In genomic region chr9:101416321-101416720, GRCm38 (mm10) we compare ENCODE assay signal across 31 mouse cellular contexts.
"Had no signal": no experiment of that assay in that cellular context is flagged by ENCODE, and none has a peak within 500 bp of the region (broad histone marks: within the 10 kb centered on the region; RNA-seq: fewer than 3 reads in every experiment).

No protein-coding gene starts in this region.

- H3K9me3 ChIP-seq: limb, embryonic 10.5 days; limb, embryonic 12.5 days; limb, embryonic 13.5 days; limb, embryonic 15.5 days; liver, embryonic 12.5 days; liver, embryonic 13.5 days; liver, embryonic 15.5 days; lung, embryonic 15.5 days; midbrain, embryonic 10.5 days; midbrain, embryonic 12.5 days; midbrain, embryonic 13.5 days; midbrain, embryonic 15.5 days had no signal

- H3K4me1 ChIP-seq: limb, embryonic 13.5 days; limb, embryonic 15.5 days; liver, embryonic 12.5 days; liver, embryonic 13.5 days; liver, embryonic 15.5 days; lung, embryonic 15.5 days; megakaryocyte, embryonic 14.5 days had no signal

- DNase-seq: left cerebral cortex, postnatal 4 days; liver; liver, embryonic 13.5 days; liver, postnatal 0 days; lung, adult 18-20 months; lung, adult 2 months; lung, embryonic 14.5 days; lung, postnatal 10 days; lung, postnatal 14 days; lung, postnatal 36 days; lung, postnatal 4 days; midbrain, embryonic 14.5 days had no signal

- H3K4me2 ChIP-seq: limb, embryonic 12.5 days; limb, embryonic 13.5 days; limb, embryonic 15.5 days; liver, embryonic 11.5 days; liver, embryonic 12.5 days; liver, embryonic 13.5 days; liver, embryonic 15.5 days; lung, embryonic 14.5 days; lung, embryonic 15.5 days; midbrain, embryonic 11.5 days; midbrain, embryonic 12.5 days; midbrain, embryonic 13.5 days; midbrain, embryonic 15.5 days had no signal

- H3K4me3 ChIP-seq: limb, embryonic 10.5 days; limb, embryonic 12.5 days; limb, embryonic 13.5 days; limb, embryonic 15.5 days; liver, embryonic 12.5 days; liver, embryonic 13.5 days; liver, embryonic 15.5 days; lung, embryonic 15.5 days; megakaryocyte, embryonic 14.5 days; midbrain, embryonic 10.5 days; midbrain, embryonic 12.5 days; midbrain, embryonic 13.5 days; midbrain, embryonic 15.5 days; myocyte had no signal

- H3K9ac ChIP-seq: limb, embryonic 12.5 days; limb, embryonic 13.5 days; limb, embryonic 15.5 days; liver, embryonic 12.5 days; liver, embryonic 13.5 days; liver, embryonic 14.5 days; liver, embryonic 15.5 days; liver, postnatal 0 days; lung, embryonic 14.5 days; lung, embryonic 15.5 days; midbrain, embryonic 12.5 days; midbrain, embryonic 13.5 days; midbrain, embryonic 15.5 days had no signal

- H3K36me3 ChIP-seq: limb, embryonic 10.5 days; limb, embryonic 12.5 days; limb, embryonic 13.5 days; limb, embryonic 15.5 days; liver, embryonic 12.5 days; liver, embryonic 13.5 days; liver, embryonic 15.5 days; lung, embryonic 15.5 days; midbrain, embryonic 10.5 days; midbrain, embryonic 12.5 days; midbrain, embryonic 13.5 days; midbrain, embryonic 15.5 days had no signal

- H3K27ac ChIP-seq: limb, embryonic 10.5 days; limb, embryonic 12.5 days; limb, embryonic 13.5 days; limb, embryonic 15.5 days; liver, embryonic 12.5 days; liver, embryonic 13.5 days; liver, embryonic 14.5 days; liver, embryonic 15.5 days; lung, embryonic 15.5 days; macrophage; midbrain, embryonic 10.5 days; midbrain, embryonic 12.5 days; midbrain, embryonic 13.5 days; midbrain, embryonic 15.5 days had no signal

- H3K27me3 ChIP-seq: limb, embryonic 12.5 days; limb, embryonic 15.5 days; liver, embryonic 12.5 days; liver, embryonic 13.5 days; liver, embryonic 15.5 days; lung, embryonic 15.5 days; megakaryocyte, embryonic 14.5 days; midbrain, embryonic 12.5 days; midbrain, embryonic 13.5 days; midbrain, embryonic 15.5 days had no signal

- ATAC-seq: liver, embryonic 12.5 days; liver, postnatal 0 days; lung, postnatal 0 days; midbrain, embryonic 13.5 days; midbrain, embryonic 15.5 days; midbrain, embryonic 16.5 days had no signal
